Mouse (Mus musculus): Measurements from ENCODE around the gene Slc2a1.

GRCm38 (mm10) chr4:119076336-119076735 lies 32.2 kb upstream of the Slc2a1 start:
- TF ChIP-seq CTCF (conservative IDR thresholded peaks at IDR 0.05 in 1 of 2, IDR thresholded peaks at IDR 0.05 in 1 of 2; ENCODE audit: low read depth in 2 of 2, low read length in 2 of 2) (no peak), TCF12 (IDR thresholded peaks at IDR 0.05; ENCODE audit: low read depth, low read length) (no peak), POLR2A (IDR thresholded peaks at IDR 0.05; ENCODE audit: low read depth, low read length) (no peak), ZNF384 (IDR thresholded peaks at IDR 0.05; ENCODE audit: low read depth, low read length) (no peak), ETS1 (conservative IDR thresholded peaks at IDR 0.05; ENCODE audit: low read depth, low read length) (no peak), SIN3A (IDR thresholded peaks at IDR 0.05; ENCODE audit: low read length) (no peak), HCFC1 (IDR thresholded peaks at IDR 0.05; ENCODE audit: low read depth, low read length) (no peak), UBTF (IDR thresholded peaks at IDR 0.05; ENCODE audit: low read depth, low read length) (no peak)

All from CH12.LX (cell line).